Mouse (Mus musculus): Measurements from ENCODE around the gene Cdc16. TPM values are rescaled to one million over a fixed set of nuclear protein-coding genes. Genes with fewer than 3 reads are reported as not detected.

The Cdc16 gene
- total RNA-seq, 2 experiments from 2014 or later: 16.0 to 25.0 TPM

DNA sequence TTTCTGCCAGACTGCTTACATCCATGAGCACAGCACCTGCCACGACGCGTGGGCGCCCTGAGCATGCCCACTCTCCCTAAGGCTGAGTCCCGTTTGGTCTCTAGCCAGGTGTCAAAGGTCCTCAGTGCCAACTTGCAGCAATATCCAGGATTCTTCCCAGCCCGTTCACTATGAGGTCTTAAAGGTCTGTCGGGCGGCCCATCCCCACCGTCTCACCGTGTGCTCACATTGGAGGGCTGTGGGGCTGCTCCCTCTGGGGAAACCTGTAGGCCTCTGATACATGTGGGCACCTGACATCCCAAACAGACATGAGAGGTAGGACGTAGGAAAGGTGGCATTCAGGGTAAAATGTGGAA lies 36.2 kb downstream of the Cdc16 start:
- ATAC-seq (replicated peaks; ENCODE audit: low FRiP score, poor library complexity, severe bottlenecking): no peak

DNA sequence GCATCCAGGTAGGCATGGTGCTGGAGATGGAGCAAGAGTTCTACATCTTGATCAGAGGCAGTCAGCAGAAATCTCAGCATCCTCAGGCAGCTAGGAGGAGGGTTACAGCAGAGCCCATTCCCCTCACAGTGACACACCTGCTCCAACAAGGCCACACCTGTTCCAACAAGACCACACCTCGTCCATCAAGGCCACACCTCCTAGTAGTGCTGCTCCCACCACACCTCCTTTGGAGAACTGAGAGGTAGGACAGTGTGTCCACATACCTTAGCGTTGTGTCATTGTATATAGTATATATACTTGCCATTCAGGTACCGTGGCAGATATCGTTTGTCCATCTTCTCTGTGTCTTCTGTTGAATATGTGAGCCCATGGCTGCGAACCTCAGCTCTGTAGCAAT lies 40.2 kb downstream of the Cdc16 start:
- ATAC-seq (replicated peaks; ENCODE audit: low FRiP score, poor library complexity, severe bottlenecking): no peak

DNA sequence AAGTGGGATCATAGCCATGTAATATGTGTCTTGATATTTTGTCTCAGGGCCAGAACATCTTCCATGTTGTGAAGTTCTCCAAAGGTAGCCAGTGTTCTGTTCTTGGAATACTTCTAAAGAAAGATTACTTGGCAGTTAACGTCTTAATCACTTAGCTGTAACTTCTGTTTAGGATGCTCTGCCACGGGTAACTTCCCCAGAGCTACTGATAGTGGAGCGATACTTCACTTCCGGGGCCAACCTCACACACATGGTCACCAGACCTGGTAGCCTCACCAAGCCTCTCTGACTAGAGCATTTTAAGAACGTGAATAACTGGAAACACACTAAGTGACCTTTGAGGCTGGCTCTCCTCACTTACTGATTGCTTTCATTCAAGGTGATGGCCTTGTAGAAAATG lies 42.1 kb downstream of the Cdc16 start:
- no peak for ATAC-seq (replicated peaks; ENCODE audit: low FRiP score, poor library complexity, severe bottlenecking)

DNA sequence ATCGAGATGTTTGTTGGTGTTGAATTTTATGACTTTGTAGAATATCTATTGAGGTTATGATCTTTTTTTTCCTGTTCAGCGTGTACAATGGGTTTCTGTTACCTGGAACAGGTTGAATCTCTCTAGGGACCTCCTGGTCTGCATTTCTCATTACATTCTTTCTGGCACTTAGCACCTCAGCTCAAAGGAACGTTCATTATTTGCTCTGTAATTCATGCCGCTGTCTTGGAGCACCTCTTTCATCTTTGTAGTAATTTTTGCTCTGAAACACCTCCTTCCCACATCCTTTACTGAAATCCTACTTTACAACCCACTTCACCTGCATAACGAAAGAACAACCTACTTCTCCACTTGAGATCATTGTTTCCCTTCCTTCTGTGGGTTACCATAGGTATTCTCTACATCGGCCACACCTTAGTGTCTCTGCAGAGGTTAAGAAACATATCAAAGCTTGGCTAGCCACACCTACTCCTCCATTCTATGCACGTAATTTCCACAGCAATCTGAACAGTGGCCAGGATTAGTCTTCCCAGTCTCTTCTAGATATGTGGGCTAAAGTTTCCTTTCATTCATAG lies 71.2 kb downstream of the Cdc16 start:
- no peak for ATAC-seq (replicated peaks; ENCODE audit: low FRiP score, poor library complexity, severe bottlenecking)

Other genes with a start within 250 kb of the Cdc16 start
- not detected in 2 replicates for gene 1700029H14Rik, start 195.2 kb upstream of the Cdc16 start, total RNA-seq (2015; ENCODE audit: low replicate concordance)
- gene 1700029H14Rik, start 195.2 kb upstream of the Cdc16 start, total RNA-seq (2017; ENCODE audit: low replicate concordance): not detected in 2 replicates
- gene Rasa3, start 80.1 kb upstream of the Cdc16 start, total RNA-seq (2015; ENCODE audit: low replicate concordance): 4.8 and 11.7 TPM in 2 replicates
- 17.1 and 19.5 TPM in 2 replicates for gene Rasa3, start 80.1 kb upstream of the Cdc16 start, total RNA-seq (2017; ENCODE audit: low replicate concordance)
- gene Cfap97d2, start 51.8 kb upstream of the Cdc16 start, total RNA-seq (2015; ENCODE audit: low replicate concordance): not detected in 2 replicates
- gene Cfap97d2, start 51.8 kb upstream of the Cdc16 start, total RNA-seq (2017; ENCODE audit: low replicate concordance): not detected in 2 replicates
- gene Upf3a, start 27.9 kb downstream of the Cdc16 start, total RNA-seq (2015; ENCODE audit: low replicate concordance): 9.2 and 10.6 TPM in 2 replicates
- 10.2 and 15.3 TPM in 2 replicates for gene Upf3a, start 27.9 kb downstream of the Cdc16 start, total RNA-seq (2017; ENCODE audit: low replicate concordance)
- gene AF366264, start 80.7 kb downstream of the Cdc16 start, total RNA-seq (2015; ENCODE audit: low replicate concordance): not detected in 2 replicates
- gene AF366264, start 80.7 kb downstream of the Cdc16 start, total RNA-seq (2017; ENCODE audit: low replicate concordance): not detected in 2 replicates
- gene Champ1, start 112.0 kb downstream of the Cdc16 start, total RNA-seq (2015; ENCODE audit: low replicate concordance): 3.6 and 6.3 TPM in 2 replicates
- gene Champ1, start 112.0 kb downstream of the Cdc16 start, total RNA-seq (2017; ENCODE audit: low replicate concordance): 5.4 and 6.9 TPM in 2 replicates
- gene Coprs, start 132.6 kb downstream of the Cdc16 start, total RNA-seq (2015; ENCODE audit: low replicate concordance): 1.3 TPM in 1 of 2 replicates, not detected in the other
- not detected in 2 replicates for gene Coprs, start 132.6 kb downstream of the Cdc16 start, total RNA-seq (2017; ENCODE audit: low replicate concordance)